Mouse (Mus musculus): ENCODE measurements around the gene Zfyve1. TPM values are rescaled to one million over a fixed set of nuclear protein-coding genes. Genes with fewer than 3 reads are reported as not detected.

Zfyve1 gene
- polyA plus RNA-seq, 1 experiment from 2014 or later: 30.4 TPM

DNA sequence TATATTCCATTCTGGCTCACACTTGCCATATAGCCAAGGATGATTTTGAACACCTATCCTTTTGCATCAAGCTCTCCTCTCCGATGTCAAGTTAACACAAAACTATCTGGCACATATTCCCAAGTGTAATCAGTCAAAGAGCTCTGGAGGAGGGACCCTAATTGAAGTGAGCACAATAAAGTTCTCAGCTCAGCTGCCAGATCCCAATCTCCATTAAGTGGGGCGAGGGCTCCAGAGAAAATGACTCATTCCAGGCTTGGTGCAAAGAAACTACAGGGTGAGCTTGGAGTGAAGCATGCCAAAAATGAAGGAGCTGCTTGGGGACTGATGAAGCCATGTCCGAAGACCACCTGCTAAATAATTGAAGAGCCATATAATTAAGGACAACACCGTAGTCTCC is 82.8 kb downstream of the Zfyve1 start:
- Histone ChIP-seq H3K36me3 (replicated peaks) (no peaks in the 10 kb centered on the region), H3K27ac (no peak overlapping the region), H3K4me3 (no peak overlapping the region), H3K27me3 (replicated peaks) (no peaks in the 10 kb centered on the region), H3K4me2 (no peak overlapping the region), H3K4me1 (peaks cover 4% of the 10 kb centered on the region; the same call in 1 of the 2 replicates), H3K9me3 (no peaks in the 10 kb centered on the region), H3K9ac (no peak overlapping the region)
- WGBS: 55% methylated on average over 4 of the region's 4 CpGs
- no peak for ATAC-seq (replicated peaks)

GRCm38 (mm10) chr12:83513185-83513584 is 83.8 kb downstream of the Zfyve1 start:
- Histone ChIP-seq H3K27ac (no peak overlapping the region), H3K4me1 (peaks cover 4% of the 10 kb centered on the region; the same call in 1 of the 2 replicates), H3K27me3 (replicated peaks) (no peaks in the 10 kb centered on the region), H3K36me3 (replicated peaks) (no peaks in the 10 kb centered on the region), H3K4me3 (no peak overlapping the region), H3K9me3 (no peaks in the 10 kb centered on the region), H3K9ac (no peak overlapping the region), H3K4me2 (no peak overlapping the region)
- ATAC-seq (replicated peaks): no peak
- 34% methylated on average over 5 of the region's 5 CpGs for WGBS

- Histone ChIP-seq H3K27ac (no peak overlapping the region), H3K9me3 (no peaks in the 10 kb centered on the region), H3K4me1 (peaks cover 4% of the 10 kb centered on the region; the same call in 1 of the 2 replicates), H3K4me3 (no peak overlapping the region), H3K36me3 (replicated peaks) (no peaks in the 10 kb centered on the region), H3K4me2 (no peak overlapping the region), H3K9ac (no peak overlapping the region), H3K27me3 (replicated peaks) (no peaks in the 10 kb centered on the region)
- 27% methylated on average over 4 of the region's 4 CpGs for WGBS
- ATAC-seq (replicated peaks): no peak
These were observed 84.2 kb downstream of the Zfyve1 start for GRCm38 (mm10) chr12:83512783-83513182.

GRCm38 (mm10) chr12:83510586-83510985 is 86.4 kb downstream of the Zfyve1 start:
- no peak for ATAC-seq (replicated peaks)
- Histone ChIP-seq H3K9ac (no peak overlapping the region), H3K9me3 (no peaks in the 10 kb centered on the region), H3K4me2 (no peak overlapping the region), H3K4me1 (peaks cover 4% of the 10 kb centered on the region; the same call in 1 of the 2 replicates), H3K4me3 (no peak overlapping the region), H3K27me3 (replicated peaks) (no peaks in the 10 kb centered on the region), H3K27ac (no peak overlapping the region), H3K36me3 (replicated peaks) (no peaks in the 10 kb centered on the region)
- 86% methylated on average over 5 of the region's 5 CpGs for WGBS

- H3K4me3 ChIP-seq: no peak overlapping the region
- no peaks in the 10 kb centered on the region for H3K27me3 ChIP-seq (replicated peaks)
- H3K4me2 ChIP-seq: no peak overlapping the region
- H3K9me3 ChIP-seq: no peaks in the 10 kb centered on the region
- no peaks in the 10 kb centered on the region for H3K36me3 ChIP-seq (replicated peaks)
- no peak for ATAC-seq (replicated peaks)
- no peak overlapping the region for H3K27ac ChIP-seq
- H3K9ac ChIP-seq: no peak overlapping the region
- WGBS: 76% methylated on average over 10 of the region's 10 CpGs
- H3K4me1 ChIP-seq: 0 out of 2 replicates have a peak, but pooled peaks cover 2% of the 10 kb centered on the region
These were observed 90.5 kb downstream of the Zfyve1 start for GRCm38 (mm10) chr12:83506543-83506942.

DNA sequence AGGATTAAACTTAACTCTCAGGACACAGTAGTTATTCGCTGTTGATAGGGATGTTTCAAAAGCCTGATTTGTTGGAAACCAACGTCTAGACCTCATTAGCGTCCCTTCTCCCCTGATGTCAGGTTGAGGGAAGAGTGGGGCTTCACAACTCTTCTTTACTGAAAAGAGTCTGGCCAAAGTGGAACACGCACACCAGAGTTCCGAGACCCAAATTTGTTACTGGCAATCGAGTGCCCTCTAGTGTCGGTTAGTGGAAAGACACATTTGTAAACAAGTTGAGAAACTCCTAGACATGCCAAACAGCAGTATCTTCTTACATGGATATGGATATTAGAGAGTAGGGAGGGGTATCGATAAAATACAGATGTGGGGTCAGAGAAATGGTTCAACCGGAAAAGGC is 94.8 kb downstream of the Zfyve1 start:
- 0 out of 2 replicates have a peak, but pooled peaks cover 2% of the 10 kb centered on the region for H3K4me1 ChIP-seq
- no peaks in the 10 kb centered on the region for H3K27me3 ChIP-seq (replicated peaks)
- H3K9ac ChIP-seq: no peak overlapping the region
- no peak overlapping the region for H3K4me2 ChIP-seq
- H3K27ac ChIP-seq: no peak overlapping the region
- no peaks in the 10 kb centered on the region for H3K36me3 ChIP-seq (replicated peaks)
- 8% methylated on average over 9 of the region's 9 CpGs for WGBS
- no peak for ATAC-seq (replicated peaks)
- H3K4me3 ChIP-seq: no peak overlapping the region
- no peaks in the 10 kb centered on the region for H3K9me3 ChIP-seq

GRCm38 (mm10) chr12:83499256-83499655 is 97.8 kb downstream of the Zfyve1 start:
- 56% methylated on average over 5 of the region's 5 CpGs for WGBS
- no peaks in the 10 kb centered on the region for H3K9me3 ChIP-seq
- 0 out of 2 replicates have a peak, but pooled peaks cover 2% of the 10 kb centered on the region for H3K4me1 ChIP-seq
- H3K9ac ChIP-seq: no peak overlapping the region
- no peaks in the 10 kb centered on the region for H3K27me3 ChIP-seq (replicated peaks)
- no peak overlapping the region for H3K4me3 ChIP-seq
- H3K27ac ChIP-seq: no peak overlapping the region
- no peak for ATAC-seq (replicated peaks)
- no peak overlapping the region for H3K4me2 ChIP-seq
- no peaks in the 10 kb centered on the region for H3K36me3 ChIP-seq (replicated peaks)

DNA sequence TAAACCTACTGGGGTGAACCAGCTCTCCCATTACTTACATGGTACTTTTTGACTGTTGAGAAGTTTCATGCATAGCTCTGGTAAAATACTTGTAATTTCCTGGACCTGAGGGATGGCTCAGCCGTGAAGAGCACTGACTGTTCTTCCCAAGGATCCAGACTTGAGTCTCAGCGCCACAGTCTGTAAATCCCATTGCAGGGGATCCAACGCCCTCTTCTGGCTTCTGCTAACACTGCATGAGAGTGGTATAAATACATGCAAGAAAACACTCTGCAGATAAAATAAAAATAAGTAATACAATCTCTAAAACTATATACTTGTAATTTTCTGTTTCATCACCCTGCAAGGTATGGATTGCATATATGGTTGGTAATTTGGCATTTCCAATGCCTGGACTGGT is 99.1 kb downstream of the Zfyve1 start:
- 79% methylated on average over 3 of the region's 3 CpGs for WGBS
- no peak for ATAC-seq (replicated peaks)
- H3K4me2 ChIP-seq: no peak overlapping the region
- H3K27me3 ChIP-seq (replicated peaks): no peaks in the 10 kb centered on the region
- no peak overlapping the region for H3K27ac ChIP-seq
- H3K36me3 ChIP-seq (replicated peaks): no peaks in the 10 kb centered on the region
- no peaks in the 10 kb centered on the region for H3K9me3 ChIP-seq
- H3K9ac ChIP-seq: no peak overlapping the region
- H3K4me1 ChIP-seq: 0 out of 2 replicates have a peak, but pooled peaks cover 2% of the 10 kb centered on the region
- H3K4me3 ChIP-seq: no peak overlapping the region

GRCm38 (mm10) chr12:83496736-83497135 is 100.3 kb downstream of the Zfyve1 start:
- H3K4me3 ChIP-seq: no peak overlapping the region
- H3K9me3 ChIP-seq: no peaks in the 10 kb centered on the region
- H3K27ac ChIP-seq: no peak overlapping the region
- ATAC-seq (replicated peaks): no peak
- no peaks in the 10 kb centered on the region for H3K36me3 ChIP-seq (replicated peaks)
- 84% methylated on average over 6 of the region's 6 CpGs for WGBS
- H3K4me2 ChIP-seq: no peak overlapping the region
- no peak overlapping the region for H3K9ac ChIP-seq
- H3K27me3 ChIP-seq (replicated peaks): no peaks in the 10 kb centered on the region
- H3K4me1 ChIP-seq: no peaks in the 10 kb centered on the region

Other genes with a start within 250 kb of the Zfyve1 start
- gene Dpf3, start 109.5 kb downstream of the Zfyve1 start, polyA plus RNA-seq (2015; fragmentation: Nextera tagmentation; extraction: Ambion mirVana): 25.0 and 26.9 TPM in 2 replicates
- gene Dcaf4, start 76.8 kb downstream of the Zfyve1 start, polyA plus RNA-seq (2015; fragmentation: Nextera tagmentation; extraction: Ambion mirVana): 45.8 and 51.4 TPM in 2 replicates
- gene Rbm25, start 34.0 kb upstream of the Zfyve1 start, polyA plus RNA-seq (2015; fragmentation: Nextera tagmentation; extraction: Ambion mirVana): 248 and 266 TPM in 2 replicates
- gene Psen1, start 90.9 kb upstream of the Zfyve1 start, polyA plus RNA-seq (2015; fragmentation: Nextera tagmentation; extraction: Ambion mirVana): 70.0 and 74.7 TPM in 2 replicates
- 0.22 and 0.28 TPM in 2 replicates for gene Papln, start 166.4 kb upstream of the Zfyve1 start, polyA plus RNA-seq (2015; fragmentation: Nextera tagmentation; extraction: Ambion mirVana)